ENCODE assay signal across 11 mouse cellular contexts in the genomic region with DNA sequence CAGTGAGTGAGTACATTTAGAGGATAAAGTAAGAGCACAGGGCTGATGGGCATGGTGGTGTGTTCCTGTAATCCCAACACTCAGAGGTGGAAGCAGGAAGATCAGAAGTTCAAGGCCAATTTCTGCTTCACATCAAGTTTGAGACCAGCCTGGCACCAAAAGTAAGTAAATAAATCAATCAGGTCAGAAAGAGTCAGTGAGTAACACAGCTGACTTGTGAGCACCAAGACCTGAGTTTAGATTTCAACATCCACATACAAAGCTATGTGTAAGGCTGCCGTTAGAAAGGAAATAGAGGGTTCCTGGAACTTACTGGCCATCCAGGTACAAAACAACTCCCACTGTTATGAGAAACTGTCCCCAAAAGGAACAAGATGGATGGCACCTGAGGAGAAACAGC.
"Had no signal": no experiment of that assay in that cellular context is flagged by ENCODE, and none has a peak within 500 bp of the region (broad histone marks: within the 10 kb centered on the region; RNA-seq: fewer than 3 reads in every experiment).

No protein-coding gene starts in this region.

- H3K4me2 ChIP-seq: liver, embryonic 15.5 days; lung, embryonic 14.5 days; midbrain, embryonic 15.5 days; neural tube, embryonic 12.5 days had no signal

- H3K4me3 ChIP-seq: layer of hippocampus, adult 2 months; limb, embryonic 10.5 days; liver, embryonic 15.5 days; midbrain, embryonic 10.5 days; midbrain, embryonic 15.5 days; neural tube, embryonic 12.5 days had no signal

- ATAC-seq: midbrain, embryonic 15.5 days had no signal

- DNase-seq: kidney, postnatal 10 days; kidney, postnatal 4 days; lung, postnatal 14 days; thymus, adult 18-20 months had no signal

- H3K9me3 ChIP-seq: limb, embryonic 10.5 days; liver, embryonic 15.5 days; midbrain, embryonic 10.5 days; midbrain, embryonic 15.5 days; neural tube, embryonic 12.5 days had no signal

- H3K4me1 ChIP-seq: midbrain, embryonic 15.5 days; neural tube, embryonic 12.5 days had no signal

- H3K36me3 ChIP-seq: midbrain, embryonic 15.5 days had no signal

- H3K27me3 ChIP-seq: liver, embryonic 15.5 days; midbrain, embryonic 15.5 days; neural tube, embryonic 12.5 days had no signal

- H3K27ac ChIP-seq: layer of hippocampus, adult 2 months; limb, embryonic 10.5 days; liver, embryonic 15.5 days; midbrain, embryonic 10.5 days; midbrain, embryonic 15.5 days; neural tube, embryonic 12.5 days had no signal

- H3K9ac ChIP-seq: liver, embryonic 15.5 days; lung, embryonic 14.5 days; midbrain, embryonic 15.5 days; neural tube, embryonic 12.5 days had no signal
